Mouse (Mus musculus) forebrain, embryonic 14.5 days (tissue): ENCODE measurements around the gene Gpr19. TPM values are rescaled to one million over a fixed set of nuclear protein-coding genes. Genes with fewer than 3 reads are reported as not detected.

ENCODE experiments used
- ATAC-seq: fragments of 200-750 bp; cut with Nextera tagmentation; 2 replicates; pipeline ENCODE4 v1.8.0; 2017; ENCODE audit warnings: mild to moderate bottlenecking, moderate library complexity
- DNase-seq: peaks from one replicate; pipeline ENCODE4 v3.0.0-alpha.2; 2015; ENCODE audit warnings: low spot score
- H3K27ac ChIP-seq: fragments of 300-500 bp; sonication (generic); 2 replicates; pipeline ENCODE4 v1.5.1; 2014; ENCODE audit warnings: low read depth, mild to moderate bottlenecking, control low read depth, low read length, moderate library complexity
- H3K27me3 ChIP-seq: fragments of 300-500 bp; sonication (generic); replicated peaks from 2 replicates; pipeline ENCODE4 v1.6.1; 2014; ENCODE audit warnings: low read length, control low read depth, mixed read lengths; ENCODE audit not compliant: control insufficient read depth, insufficient read depth
- H3K36me3 ChIP-seq: fragments of 300-500 bp; sonication (generic); 2 replicates; pipeline ENCODE4 v1.6.1; 2014; ENCODE audit warnings: low read length, control low read depth; ENCODE audit not compliant: control insufficient read depth, insufficient read depth
- H3K4me1 ChIP-seq: fragments of 300-500 bp; sonication (generic); 2 replicates; pipeline ENCODE4 v1.6.1; 2014; ENCODE audit warnings: antibody characterized with exemption, low read length, control low read depth; ENCODE audit not compliant: control insufficient read depth, insufficient read depth
- H3K4me2 ChIP-seq: fragments of 300-500 bp; sonication (generic); 2 replicates; pipeline ENCODE4 v1.6.1; 2014; ENCODE audit warnings: mild to moderate bottlenecking, control low read depth, low read length
- H3K4me3 ChIP-seq: fragments of 300-500 bp; sonication (generic); 2 replicates; pipeline ENCODE4 v1.5.1; 2014; ENCODE audit warnings: low read depth, low read length, control low read depth
- H3K9ac ChIP-seq: fragments of 300-500 bp; sonication (generic); 2 replicates; pipeline ENCODE4 v1.6.1; 2014; ENCODE audit warnings: mild to moderate bottlenecking, low read length, control low read depth, moderate library complexity
- H3K9me3 ChIP-seq: fragments of 300-500 bp; sonication (generic); replicated peaks from 2 replicates; pipeline ENCODE4 v1.6.1; 2016; ENCODE audit warnings: low read length, control low read depth, mixed read lengths; ENCODE audit not compliant: control insufficient read depth
- WGBS: fragments of 180-500 bp; shearing (Covaris S2); extraction: QIAGEN DNeasy Blood & Tissue Kit; methylation state at CpG from one replicate; pipeline ENCODE4 v1.1.7; 2014; 5-methylcytosine and 5-hydroxymethylcytosine counted together
- polyA plus RNA-seq: library from polyadenylated mRNA; unstranded; fragments of >200 nt; fragmentation: Nextera tagmentation; extraction: Ambion mirVana; gene quantifications from 2 replicates; pipeline ENCODE4 v1.2.1, GENCODE M21; 2014

Gene Gpr19
- polyA plus RNA-seq, 1 experiment from 2014 or later = 42.4 TPM

DNA sequence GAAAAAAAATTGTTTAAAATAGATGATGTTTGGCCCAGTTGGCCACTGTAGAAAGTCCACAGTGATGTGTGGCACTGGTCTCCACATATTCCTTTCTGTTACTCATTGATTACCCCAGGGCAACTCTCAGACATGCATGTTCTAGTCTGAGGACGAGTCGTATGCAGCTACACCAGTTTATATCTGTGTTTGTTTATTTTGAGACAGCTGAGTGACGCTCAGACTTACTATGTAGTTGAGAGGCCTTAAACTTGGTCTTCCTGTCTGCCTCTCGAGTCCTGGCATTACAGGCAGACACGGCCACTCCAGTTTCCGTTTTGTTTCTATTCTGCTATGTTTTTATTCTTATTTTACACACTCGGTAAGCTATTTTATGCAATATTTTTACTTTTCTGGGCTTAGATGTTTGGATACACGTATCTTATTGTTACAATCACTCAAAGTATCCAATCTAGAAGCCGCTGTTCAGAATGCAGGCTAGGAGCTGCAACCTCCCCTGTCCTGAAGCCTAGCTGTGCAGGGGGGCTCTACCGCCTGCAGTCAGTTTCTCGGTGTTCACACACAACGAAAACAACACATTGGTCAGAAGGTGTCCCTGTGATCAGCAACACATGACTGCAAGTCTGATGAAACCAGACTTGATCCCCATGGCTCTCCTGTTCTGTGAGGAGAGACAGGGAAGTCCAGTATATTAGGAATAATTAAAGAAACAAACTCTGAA is 34.3 kb upstream of the Gpr19 start:
- ATAC-seq = no peak

DNA sequence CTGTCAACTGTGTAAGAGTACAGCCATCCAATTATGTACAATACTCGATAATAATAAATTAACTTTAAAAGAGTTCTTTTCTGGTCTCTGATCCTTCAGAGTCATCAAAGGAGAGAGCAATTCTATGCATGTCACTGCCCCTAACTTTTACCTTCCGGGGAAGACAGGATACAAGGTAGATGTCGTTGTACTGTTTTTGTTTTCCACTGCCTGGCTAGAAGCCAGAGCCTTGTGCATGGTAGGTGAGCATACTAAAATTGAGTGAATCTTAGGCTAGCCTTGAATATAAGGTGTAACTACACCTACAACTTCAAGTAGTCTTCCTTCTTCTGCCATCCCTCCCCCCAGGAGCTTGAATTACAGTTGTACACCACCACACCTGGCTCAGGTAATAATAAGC is 32.8 kb upstream of the Gpr19 start:
- Histone ChIP-seq H3K9ac (no peak overlapping the region), H3K9me3 (no peaks in the 10 kb centered on the region), H3K4me2 (peak overlapping the region; percentile 90), H3K4me3 (peak overlapping the region; percentile 53; the same call in 1 of the 2 replicates), H3K27me3 (no peaks in the 10 kb centered on the region), H3K36me3 (no peaks in the 10 kb centered on the region), H3K4me1 (peaks cover 13% of the 10 kb centered on the region), H3K27ac (no peak overlapping the region)
- DNase-seq (no peak), ATAC-seq (no peak)
- 63% methylated on average over 3 of the region's 3 CpGs for WGBS

More for the DNA sequence above, 34.3 kb upstream of the Gpr19 start:
- peak overlapping the region; percentile 42; the same call in 1 of the 2 replicates for H3K9ac ChIP-seq
- no peaks in the 10 kb centered on the region for H3K27me3 ChIP-seq
- peaks cover 5% of the 10 kb centered on the region; the same call in 1 of the 2 replicates for H3K4me1 ChIP-seq
- H3K27ac ChIP-seq = no peak overlapping the region
- H3K4me2 ChIP-seq = peak overlapping the region; percentile 30
- WGBS = 76% methylated on average over 12 of the region's 12 CpGs
- no peaks in the 10 kb centered on the region for H3K9me3 ChIP-seq
- no peak for DNase-seq
- no peaks in the 10 kb centered on the region for H3K36me3 ChIP-seq
- H3K4me3 ChIP-seq = no peak overlapping the region

DNA sequence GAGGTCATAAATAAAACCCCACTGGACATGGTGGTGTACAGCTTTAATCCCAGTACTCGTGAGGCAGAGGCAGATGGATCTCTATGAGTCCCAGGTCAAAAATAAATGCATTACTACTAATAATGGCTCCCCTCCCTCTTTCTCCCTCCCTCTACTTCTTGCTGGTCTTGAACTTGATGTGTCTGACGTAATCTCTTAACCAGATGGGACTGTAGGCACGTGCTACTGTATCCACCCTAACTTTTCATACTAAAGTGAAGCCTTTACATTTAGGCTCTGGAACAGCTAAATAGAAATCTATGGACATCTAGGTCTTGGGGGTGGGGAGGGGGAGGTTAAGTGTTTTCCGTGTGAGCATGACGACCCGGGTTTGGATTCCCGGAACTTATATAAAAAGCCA is 32.0 kb upstream of the Gpr19 start:
- peak; percentile 28 for DNase-seq
- Histone ChIP-seq H3K9ac (peak overlapping the region; percentile 87), H3K4me1 (peaks cover 13% of the 10 kb centered on the region), H3K36me3 (no peaks in the 10 kb centered on the region), H3K27ac (no peak overlapping the region), H3K27me3 (no peaks in the 10 kb centered on the region), H3K4me2 (peak overlapping the region; percentile 90), H3K9me3 (no peaks in the 10 kb centered on the region), H3K4me3 (peak overlapping the region; percentile 53)
- ATAC-seq = no peak
- WGBS = 65% methylated on average over 7 of the region's 7 CpGs

DNA sequence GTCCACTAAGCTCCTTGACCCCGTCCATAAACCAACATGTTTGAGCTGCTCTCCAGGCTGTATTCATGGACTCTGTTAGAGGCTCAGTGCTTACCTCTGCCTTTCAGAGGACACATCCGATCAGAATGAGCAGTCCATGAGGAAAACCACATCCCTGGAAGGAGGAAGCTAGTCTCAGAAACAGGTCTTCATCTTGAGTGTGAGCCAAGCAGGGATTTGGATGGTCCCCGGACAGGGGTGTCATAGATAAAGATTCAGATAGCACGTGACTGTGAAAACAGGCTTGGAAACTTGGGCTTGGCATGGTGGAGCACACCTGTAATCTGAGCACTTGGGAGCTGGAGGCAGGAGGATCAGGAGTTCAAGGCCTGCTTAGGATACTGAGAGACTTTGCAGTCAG is 31.5 kb upstream of the Gpr19 start:
- ATAC-seq = no peak
- Histone ChIP-seq H3K27ac (0 out of 2 replicates have a peak overlapping the region, but pooled peaks have one; percentile 23), H3K4me2 (peak overlapping the region; percentile 90), H3K4me1 (peaks cover 13% of the 10 kb centered on the region), H3K9me3 (no peaks in the 10 kb centered on the region), H3K4me3 (peak overlapping the region; percentile 53), H3K9ac (peak overlapping the region; percentile 87), H3K36me3 (no peaks in the 10 kb centered on the region), H3K27me3 (no peaks in the 10 kb centered on the region)
- 36% methylated on average over 4 of the region's 4 CpGs for WGBS
- DNase-seq = no peak

DNA sequence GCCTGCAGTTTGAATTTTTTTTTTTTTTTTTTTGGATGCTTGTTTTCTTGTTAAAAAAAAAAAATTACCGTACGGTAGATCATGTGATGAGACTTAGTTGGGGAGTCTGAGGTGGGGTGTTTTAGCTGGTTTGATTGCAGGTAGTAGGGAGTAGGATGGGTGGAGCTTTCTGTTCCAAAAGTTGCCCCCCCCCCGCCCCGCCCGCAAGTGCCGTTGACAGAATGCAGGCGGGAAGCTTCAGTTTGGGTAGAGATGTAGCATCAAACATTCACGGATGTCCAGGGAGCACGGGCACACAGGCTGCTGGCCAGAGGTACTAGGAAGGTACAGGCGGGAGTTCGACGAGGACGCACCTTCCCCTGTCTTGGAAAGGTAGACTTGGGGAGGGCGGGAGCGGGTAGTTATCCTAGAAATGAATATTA is 30.5 kb upstream of the Gpr19 start:
- H3K9me3 ChIP-seq = no peaks in the 10 kb centered on the region
- H3K4me2 ChIP-seq = peak overlapping the region; percentile 90
- no peaks in the 10 kb centered on the region for H3K27me3 ChIP-seq
- peaks cover 3% of the 10 kb centered on the region; the same call in 1 of the 2 replicates for H3K36me3 ChIP-seq
- ATAC-seq (peak; percentile 40), DNase-seq (no peak)
- H3K4me1 ChIP-seq = peaks cover 16% of the 10 kb centered on the region
- under 1% methylated on average over 15 of the region's 15 CpGs for WGBS
- peak overlapping the region; percentile 87 for H3K9ac ChIP-seq
- peak overlapping the region; percentile 53 for H3K4me3 ChIP-seq
- peak overlapping the region; percentile 80 for H3K27ac ChIP-seq

DNA sequence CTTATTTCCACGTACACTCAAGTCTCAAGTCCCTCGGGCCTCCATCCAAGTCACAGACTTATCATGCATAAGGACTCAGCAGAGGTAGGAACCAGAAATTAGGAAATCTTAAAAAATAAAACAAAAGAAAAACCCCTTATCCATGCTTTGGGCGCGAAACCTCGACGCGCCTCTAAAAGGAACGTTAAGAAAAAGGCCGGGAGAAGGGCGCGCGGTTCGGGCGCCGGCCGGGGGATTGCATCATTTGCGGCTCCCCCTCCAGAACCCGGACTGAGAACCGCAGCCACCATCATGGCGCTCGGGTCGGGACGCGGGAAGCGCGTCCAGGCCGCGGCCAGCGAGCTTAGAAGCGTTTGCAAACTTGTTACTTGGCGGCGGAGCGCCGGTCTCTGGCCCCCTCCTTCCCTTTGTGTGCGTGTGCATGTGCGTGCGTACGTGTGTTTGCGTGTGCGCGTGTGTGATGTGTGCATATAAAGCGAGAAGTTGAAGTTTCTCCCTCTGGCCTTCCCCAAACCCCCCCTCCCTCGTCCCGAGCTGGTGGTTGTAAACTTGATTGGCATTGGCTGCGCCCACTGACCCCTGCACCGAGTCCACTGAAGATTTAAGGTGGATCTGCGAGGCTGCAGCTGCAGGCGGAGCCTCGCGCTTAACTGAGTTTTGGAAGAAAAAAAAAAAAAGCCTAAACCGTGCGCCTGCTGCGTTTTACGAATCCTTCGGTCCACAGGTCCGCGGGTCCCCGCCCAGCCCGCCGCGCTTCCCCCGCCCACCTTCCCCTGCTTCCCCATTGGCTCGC is 29.9 kb upstream of the Gpr19 start:
- Histone ChIP-seq H3K9me3 (no peaks in the 10 kb centered on the region), H3K36me3 (peaks cover 9% of the 10 kb centered on the region), H3K4me2 (peak overlapping the region; percentile 90), H3K27ac (peak overlapping the region; percentile 99), H3K27me3 (no peaks in the 10 kb centered on the region), H3K4me3 (peak overlapping the region; percentile 53), H3K9ac (peak overlapping the region; percentile 87), H3K4me1 (peaks cover 22% of the 10 kb centered on the region)
- DNase-seq = peak; percentile 96
- WGBS = under 1% methylated on average over 63 of the region's 63 CpGs
- ATAC-seq = peak; percentile 86

DNA sequence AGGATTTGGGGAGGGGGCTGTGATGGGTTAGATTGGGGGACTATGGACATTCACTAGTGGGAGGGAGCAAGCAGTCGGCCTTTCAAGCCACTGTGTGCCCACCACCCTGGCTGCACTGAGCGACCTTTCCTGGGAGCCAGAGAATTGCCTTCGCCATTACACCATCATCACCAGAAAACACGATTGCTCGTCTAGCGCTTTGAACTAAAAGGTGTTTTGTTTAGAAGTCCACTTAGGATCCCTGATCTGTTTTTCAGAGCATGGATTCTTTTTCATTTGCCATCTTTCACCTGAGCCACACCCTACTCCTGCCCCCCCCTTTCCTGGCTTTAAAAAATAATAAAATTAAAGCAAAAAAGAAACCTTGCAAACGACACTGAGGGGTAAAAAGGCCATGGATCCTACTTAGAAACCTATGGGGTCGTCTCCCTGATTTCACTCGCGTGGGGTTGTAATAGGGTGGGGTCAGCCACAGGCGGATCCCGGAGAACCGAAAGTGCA is 29.3 kb upstream of the Gpr19 start:
- Histone ChIP-seq H3K4me3 (peak overlapping the region; percentile 53), H3K27me3 (no peaks in the 10 kb centered on the region), H3K4me1 (peaks cover 23% of the 10 kb centered on the region), H3K27ac (peak overlapping the region; percentile 99), H3K4me2 (peak overlapping the region; percentile 90), H3K9me3 (no peaks in the 10 kb centered on the region), H3K36me3 (peaks cover 10% of the 10 kb centered on the region), H3K9ac (peak overlapping the region; percentile 87)
- ATAC-seq = peak; percentile 4; the same call in 1 of the 2 replicates
- DNase-seq = peak; percentile 42
- under 1% methylated on average over 13 of the region's 13 CpGs for WGBS

DNA sequence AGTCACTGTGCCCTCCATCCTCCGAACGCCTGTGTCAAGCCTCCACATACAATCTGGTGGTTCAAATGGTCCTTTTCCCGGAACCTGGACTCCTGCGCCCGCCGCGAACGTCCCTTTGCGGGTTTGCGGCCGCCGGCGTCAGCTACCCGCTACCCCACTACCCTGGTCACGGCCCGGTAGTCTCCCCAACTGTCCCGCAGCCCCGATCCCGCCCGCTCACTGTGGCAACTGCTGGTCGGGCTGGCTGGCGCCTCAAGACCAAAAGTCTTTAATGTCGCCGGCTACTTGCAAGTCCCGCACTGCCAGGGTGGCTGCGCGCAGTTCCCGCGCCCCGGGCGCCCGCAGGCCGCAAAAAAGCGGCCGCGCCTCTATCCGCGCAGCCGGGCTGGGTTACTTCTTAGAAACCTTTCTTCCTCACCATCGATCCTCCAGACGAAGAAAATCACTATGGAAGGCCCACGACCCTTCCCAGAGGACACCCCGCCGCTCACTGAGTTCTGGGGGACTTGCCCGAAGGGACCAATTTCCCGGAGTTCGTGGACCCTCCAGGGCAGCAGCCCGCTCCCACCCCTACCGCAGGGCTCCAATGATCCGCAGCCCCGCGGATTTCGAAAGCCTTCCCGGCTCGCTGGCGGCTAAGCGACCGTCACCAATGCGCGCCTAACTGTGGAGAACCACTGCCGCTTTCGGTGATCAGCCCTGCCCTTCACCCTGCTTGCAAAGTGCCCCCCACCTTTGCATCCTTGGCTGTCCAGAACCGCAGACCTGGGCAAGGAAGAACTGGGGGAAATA is 28.6 kb upstream of the Gpr19 start:
- peak overlapping the region; percentile 99 for H3K27ac ChIP-seq
- peak overlapping the region; percentile 87 for H3K9ac ChIP-seq
- DNase-seq (peak; percentile 72), ATAC-seq (peak; percentile 25; the same call in 1 of the 2 replicates)
- WGBS = under 1% methylated on average over 63 of the region's 63 CpGs
- peaks cover 28% of the 10 kb centered on the region for H3K4me1 ChIP-seq
- peaks cover 15% of the 10 kb centered on the region for H3K36me3 ChIP-seq
- peak overlapping the region; percentile 90 for H3K4me2 ChIP-seq
- H3K4me3 ChIP-seq = peak overlapping the region; percentile 53
- H3K27me3 ChIP-seq = no peaks in the 10 kb centered on the region
- H3K9me3 ChIP-seq = no peaks in the 10 kb centered on the region
